Mouse (Mus musculus) ES-Bruce4 (cell line): ENCODE measurements around the gene Tesk1. TPM values are rescaled to one million over a fixed set of nuclear protein-coding genes. Genes with fewer than 3 reads are reported as not detected.

Source experiments
- H3K27ac ChIP-seq: 2 replicates; pipeline ENCODE4 v1.5.1; 2012; ENCODE audit warnings: low read length, inconsistent platforms; ENCODE audit not compliant: insufficient read depth
- H3K27me3 ChIP-seq: 2 replicates; pipeline ENCODE4 v1.6.1; 2012; ENCODE audit warnings: mild to moderate bottlenecking, low read length, inconsistent platforms; ENCODE audit not compliant: control insufficient read depth, poor library complexity, insufficient read depth, severe bottlenecking
- H3K36me3 ChIP-seq: 2 replicates; pipeline ENCODE4 v1.6.1; 2012; ENCODE audit warnings: inconsistent platforms, mild to moderate bottlenecking, low read length, moderate library complexity; ENCODE audit not compliant: control insufficient read depth, poor library complexity, insufficient read depth, severe bottlenecking
- H3K4me1 ChIP-seq: one replicate; pipeline ENCODE4 v1.8.1; 2011; ENCODE audit warnings: low read length; ENCODE audit not compliant: control insufficient read depth, insufficient read depth
- H3K4me3 ChIP-seq: 2 replicates; pipeline ENCODE4 v1.5.1; 2011; ENCODE audit warnings: low read depth, mild to moderate bottlenecking, low read length
- H3K9ac ChIP-seq: 2 replicates; pipeline ENCODE4 v1.6.1; 2012; ENCODE audit warnings: low read depth, mild to moderate bottlenecking, inconsistent platforms; ENCODE audit not compliant: poor library complexity, severe bottlenecking
- H3K9me3 ChIP-seq: replicated peaks from 2 replicates; pipeline ENCODE4 v1.6.1; 2012; ENCODE audit warnings: mild to moderate bottlenecking, low read length, inconsistent platforms; ENCODE audit not compliant: control insufficient read depth, poor library complexity, insufficient read depth, severe bottlenecking
- CTCF ChIP-seq: IDR thresholded peaks from one replicate; pipeline ENCODE4 v1.8.1; 2011; ENCODE audit warnings: low read depth, low read length
- EP300 ChIP-seq: IDR thresholded peaks from 2 replicates; pipeline ENCODE4 v1.6.1; 2011; ENCODE audit warnings: low read depth, low read length; ENCODE audit not compliant: insufficient read depth
- POLR2A ChIP-seq: IDR thresholded peaks from one replicate; pipeline ENCODE4 v1.8.1; 2011; ENCODE audit warnings: low read length; ENCODE audit not compliant: insufficient read depth
- polyA plus RNA-seq: library from polyadenylated mRNA; stranded (reverse); fragments of >200 nt; gene quantifications from 2 replicates; pipeline ENCODE4 v1.2.4, GENCODE M21; 2011; ENCODE audit warnings: low read depth; ENCODE audit not compliant: missing spikeins, insufficient read depth, insufficient read length

Gene Tesk1
- polyA plus RNA-seq, 1 experiment, result 12.6 TPM

GRCm38 (mm10) chr4:43442456-43443361 lies 970 bp downstream of the Tesk1 start:
- peak overlapping the region; percentile 94 for H3K9ac ChIP-seq
- peak overlapping the region; percentile 72 for H3K4me3 ChIP-seq
- peaks cover 2% of the 10 kb centered on the region for H3K4me1 ChIP-seq
- peak overlapping the region; percentile 2; the same call in 1 of the 2 replicates for H3K27ac ChIP-seq
- H3K27me3 ChIP-seq, result no peaks in the 10 kb centered on the region
- H3K9me3 ChIP-seq, result no peaks in the 10 kb centered on the region
- 0 out of 2 replicates have a peak, but pooled peaks cover 3% of the 10 kb centered on the region for H3K36me3 ChIP-seq
- TF ChIP-seq CTCF (no peak), POLR2A (no peak), EP300 (no peak)

- peaks cover 2% of the 10 kb centered on the region for H3K4me1 ChIP-seq
- 0 out of 2 replicates have a peak, but pooled peaks cover 3% of the 10 kb centered on the region for H3K36me3 ChIP-seq
- H3K27me3 ChIP-seq, result no peaks in the 10 kb centered on the region
- peak overlapping the region; percentile 70 for H3K4me3 ChIP-seq
- TF ChIP-seq CTCF, result no peak
- H3K9me3 ChIP-seq, result no peaks in the 10 kb centered on the region
- H3K9ac ChIP-seq, result peak overlapping the region; percentile 94
- H3K27ac ChIP-seq, result no peak overlapping the region
Observed at GRCm38 (mm10) chr4:43443511-43443910, 1.8 kb downstream of the Tesk1 start.

GRCm38 (mm10) chr4:43447251-43447650 lies 5.5 kb downstream of the Tesk1 start:
- no peak for TF ChIP-seq EP300
- TF ChIP-seq POLR2A, result no peak
- Histone ChIP-seq H3K4me1 (no peaks in the 10 kb centered on the region), H3K9ac (no peak overlapping the region), H3K4me3 (no peak overlapping the region), H3K9me3 (no peaks in the 10 kb centered on the region), H3K27ac (no peak overlapping the region), H3K36me3 (0 out of 2 replicates have a peak, but pooled peaks cover 3% of the 10 kb centered on the region), H3K27me3 (no peaks in the 10 kb centered on the region)

GRCm38 (mm10) chr4:43448554-43448953 lies 6.8 kb downstream of the Tesk1 start:
- H3K27ac ChIP-seq, result no peak overlapping the region
- 0 out of 2 replicates have a peak, but pooled peaks cover 3% of the 10 kb centered on the region for H3K36me3 ChIP-seq
- no peaks in the 10 kb centered on the region for H3K9me3 ChIP-seq
- no peaks in the 10 kb centered on the region for H3K27me3 ChIP-seq
- H3K4me3 ChIP-seq, result no peak overlapping the region
- no peak for TF ChIP-seq EP300
- no peak for TF ChIP-seq CTCF
- TF ChIP-seq POLR2A, result no peak
- H3K4me1 ChIP-seq, result no peaks in the 10 kb centered on the region
- no peak overlapping the region for H3K9ac ChIP-seq

GRCm38 (mm10) chr4:43452315-43452714 lies 10.6 kb downstream of the Tesk1 start:
- Histone ChIP-seq H3K27ac (no peak overlapping the region), H3K9me3 (no peaks in the 10 kb centered on the region), H3K36me3 (no peaks in the 10 kb centered on the region), H3K9ac (no peak overlapping the region), H3K4me1 (no peaks in the 10 kb centered on the region), H3K27me3 (no peaks in the 10 kb centered on the region), H3K4me3 (no peak overlapping the region)
- TF ChIP-seq POLR2A (no peak), CTCF (no peak), EP300 (no peak)

- Histone ChIP-seq H3K27me3 (no peaks in the 10 kb centered on the region), H3K36me3 (no peaks in the 10 kb centered on the region), H3K27ac (no peak overlapping the region), H3K4me1 (no peaks in the 10 kb centered on the region), H3K4me3 (no peak overlapping the region), H3K9me3 (no peaks in the 10 kb centered on the region), H3K9ac (no peak overlapping the region)
- TF ChIP-seq EP300, result no peak
- TF ChIP-seq POLR2A, result no peak
- no peak for TF ChIP-seq CTCF
Observed at GRCm38 (mm10) chr4:43453413-43453812, 11.7 kb downstream of the Tesk1 start.
